Mouse (Mus musculus): ENCODE measurements around the gene Copz2. TPM values are rescaled to one million over a fixed set of nuclear protein-coding genes. Genes with fewer than 3 reads are reported as not detected.
"Not testable (repeated sequence)": the region's sequence is repeated elsewhere in the genome, so short reads cannot be mapped to it uniquely, and the experiment has no call there.

The Copz2 gene
- polyA plus RNA-seq, 1 experiment from 2014 or later: 125 TPM

- Histone ChIP-seq H3K4me2 (no peak overlapping the region), H3K4me3 (no peak overlapping the region), H3K27ac (no peak overlapping the region), H3K4me1 (peaks cover 5% of the 10 kb centered on the region), H3K9me3 (no peaks in the 10 kb centered on the region), H3K36me3 (no peaks in the 10 kb centered on the region), H3K27me3 (no peaks in the 10 kb centered on the region; the same call in 1 of the 2 replicates), H3K9ac (no peak overlapping the region)
- ATAC-seq (ENCODE audit: insufficient number of reproducible peaks, insufficient read depth, low FRiP score, low TSS enrichment, low read depth): no peak
- 58% methylated on average over 3 of the region's 3 CpGs for WGBS
Observed at GRCm38 (mm10) chr11:96843627-96844026, 6.0 kb upstream of the Copz2 start.

GRCm38 (mm10) chr11:96847240-96847639, 2.4 kb upstream of the Copz2 start:
- Histone ChIP-seq H3K27me3 (0 out of 2 replicates have a peak, but pooled peaks cover 4% of the 10 kb centered on the region), H3K4me1 (peaks cover 8% of the 10 kb centered on the region), H3K9me3 (no peaks in the 10 kb centered on the region), H3K36me3 (no peaks in the 10 kb centered on the region), H3K27ac (no peak overlapping the region), H3K9ac (no peak overlapping the region), H3K4me2 (no peak overlapping the region), H3K4me3 (no peak overlapping the region)
- peak; percentile 27; the same call in 1 of the 2 replicates for ATAC-seq (ENCODE audit: insufficient number of reproducible peaks, insufficient read depth, low FRiP score, low TSS enrichment, low read depth)
- 40% methylated on average over 3 of the region's 3 CpGs for WGBS

- Histone ChIP-seq H3K9me3 (no peaks in the 10 kb centered on the region), H3K27me3 (0 out of 2 replicates have a peak, but pooled peaks cover 4% of the 10 kb centered on the region), H3K9ac (no peak overlapping the region), H3K36me3 (peaks cover 6% of the 10 kb centered on the region; the same call in 1 of the 2 replicates), H3K4me3 (no peak overlapping the region), H3K4me2 (no peak overlapping the region), H3K27ac (no peak overlapping the region), H3K4me1 (peaks cover 8% of the 10 kb centered on the region)
- ATAC-seq (ENCODE audit: insufficient number of reproducible peaks, insufficient read depth, low FRiP score, low TSS enrichment, low read depth): no peak
- WGBS: 73% methylated on average over 9 of the region's 9 CpGs
Observed at GRCm38 (mm10) chr11:96848694-96849093, 976 bp upstream of the Copz2 start.

- peak overlapping the region; percentile 87 for H3K4me2 ChIP-seq
- H3K9ac ChIP-seq; ATAC-seq (ENCODE audit: insufficient number of reproducible peaks, insufficient read depth, low FRiP score, low TSS enrichment, low read depth); H3K27me3 ChIP-seq; H3K9me3 ChIP-seq; H3K36me3 ChIP-seq; H3K27ac ChIP-seq; H3K4me1 ChIP-seq: not testable (repeated sequence)
- H3K4me3 ChIP-seq: peak overlapping the region; percentile 67
- 70% methylated on average over 5 of the region's 5 CpGs for WGBS
Observed at GRCm38 (mm10) chr11:96849145-96849544, 525 bp upstream of the Copz2 start.

GRCm38 (mm10) chr11:96857446-96857845, 7.8 kb downstream of the Copz2 start:
- Histone ChIP-seq H3K9ac (no peak overlapping the region), H3K9me3 (no peaks in the 10 kb centered on the region), H3K4me2 (no peak overlapping the region), H3K4me3 (no peak overlapping the region), H3K27me3 (no peaks in the 10 kb centered on the region), H3K4me1 (peaks cover 14% of the 10 kb centered on the region), H3K27ac (no peak overlapping the region), H3K36me3 (peaks cover 19% of the 10 kb centered on the region; the same call in 1 of the 2 replicates)
- no peak for ATAC-seq (ENCODE audit: insufficient number of reproducible peaks, insufficient read depth, low FRiP score, low TSS enrichment, low read depth)
- WGBS: 67% methylated on average over 5 of the region's 5 CpGs

GRCm38 (mm10) chr11:96859635-96860034, 10.0 kb downstream of the Copz2 start:
- Histone ChIP-seq H3K9ac (no peak overlapping the region), H3K27ac (no peak overlapping the region), H3K9me3 (no peaks in the 10 kb centered on the region), H3K4me3 (no peak overlapping the region), H3K4me2 (no peak overlapping the region), H3K27me3 (0 out of 2 replicates have a peak, but pooled peaks cover 2% of the 10 kb centered on the region), H3K4me1 (peaks cover 32% of the 10 kb centered on the region), H3K36me3 (0 out of 2 replicates have a peak, but pooled peaks cover 9% of the 10 kb centered on the region)
- no peak for ATAC-seq (ENCODE audit: insufficient number of reproducible peaks, insufficient read depth, low FRiP score, low TSS enrichment, low read depth)
- WGBS: 83% methylated on average over 4 of the region's 4 CpGs

GRCm38 (mm10) chr11:96860564-96860963, 10.9 kb downstream of the Copz2 start:
- no peaks in the 10 kb centered on the region for H3K9me3 ChIP-seq
- peaks cover 32% of the 10 kb centered on the region for H3K4me1 ChIP-seq
- H3K4me2 ChIP-seq: peak overlapping the region; percentile 86
- 7% methylated on average over 8 of the region's 8 CpGs for WGBS
- peak overlapping the region; percentile 55; the same call in 1 of the 2 replicates for H3K27ac ChIP-seq
- H3K27me3 ChIP-seq: 0 out of 2 replicates have a peak, but pooled peaks cover 2% of the 10 kb centered on the region
- ATAC-seq (ENCODE audit: insufficient number of reproducible peaks, insufficient read depth, low FRiP score, low TSS enrichment, low read depth): no peak
- no peak overlapping the region for H3K9ac ChIP-seq
- 0 out of 2 replicates have a peak, but pooled peaks cover 4% of the 10 kb centered on the region for H3K36me3 ChIP-seq
- 0 out of 2 replicates have a peak overlapping the region, but pooled peaks have one; percentile 0 for H3K4me3 ChIP-seq

GRCm38 (mm10) chr11:96861446-96861845, 11.8 kb downstream of the Copz2 start:
- Histone ChIP-seq H3K4me1 (peaks cover 32% of the 10 kb centered on the region), H3K36me3 (0 out of 2 replicates have a peak, but pooled peaks cover 4% of the 10 kb centered on the region), H3K9ac (peak overlapping the region; percentile 57), H3K27me3 (0 out of 2 replicates have a peak, but pooled peaks cover 2% of the 10 kb centered on the region), H3K9me3 (no peaks in the 10 kb centered on the region), H3K27ac (peak overlapping the region; percentile 55), H3K4me3 (peak overlapping the region; percentile 49), H3K4me2 (peak overlapping the region; percentile 86)
- peak; percentile 29; the same call in 1 of the 2 replicates for ATAC-seq (ENCODE audit: insufficient number of reproducible peaks, insufficient read depth, low FRiP score, low TSS enrichment, low read depth)
- WGBS: 1% methylated on average over 20 of the region's 20 CpGs

GRCm38 (mm10) chr11:96861878-96862289, 12.2 kb downstream of the Copz2 start:
- H3K4me3 ChIP-seq: peak overlapping the region; percentile 49
- peak overlapping the region; percentile 86 for H3K4me2 ChIP-seq
- peak overlapping the region; percentile 57 for H3K9ac ChIP-seq
- under 1% methylated on average over 31 of the region's 31 CpGs for WGBS
- peak; percentile 72 for ATAC-seq (ENCODE audit: insufficient number of reproducible peaks, insufficient read depth, low FRiP score, low TSS enrichment, low read depth)
- H3K27ac ChIP-seq: no peak overlapping the region
- 0 out of 2 replicates have a peak, but pooled peaks cover 2% of the 10 kb centered on the region for H3K27me3 ChIP-seq
- no peaks in the 10 kb centered on the region for H3K36me3 ChIP-seq
- H3K9me3 ChIP-seq: no peaks in the 10 kb centered on the region
- H3K4me1 ChIP-seq: peaks cover 32% of the 10 kb centered on the region

- Histone ChIP-seq H3K4me1 (peaks cover 36% of the 10 kb centered on the region), H3K9ac (no peak overlapping the region), H3K4me3 (no peak overlapping the region; the same call in 1 of the 2 replicates), H3K36me3 (no peaks in the 10 kb centered on the region), H3K4me2 (peak overlapping the region; percentile 86), H3K27ac (peak overlapping the region; percentile 57; the same call in 1 of the 2 replicates), H3K27me3 (0 out of 2 replicates have a peak, but pooled peaks cover 2% of the 10 kb centered on the region), H3K9me3 (no peaks in the 10 kb centered on the region)
- ATAC-seq (ENCODE audit: insufficient number of reproducible peaks, insufficient read depth, low FRiP score, low TSS enrichment, low read depth): no peak
- WGBS: 63% methylated on average over 12 of the region's 12 CpGs
Observed at GRCm38 (mm10) chr11:96862534-96862933, 12.9 kb downstream of the Copz2 start.

GRCm38 (mm10) chr11:96863206-96863995, 13.7 kb downstream of the Copz2 start:
- Histone ChIP-seq H3K27ac (peak overlapping the region; percentile 69; the same call in 1 of the 2 replicates), H3K4me1 (peaks cover 36% of the 10 kb centered on the region), H3K4me2 (peak overlapping the region; percentile 54), H3K4me3 (peak overlapping the region; percentile 13), H3K27me3 (0 out of 2 replicates have a peak, but pooled peaks cover 2% of the 10 kb centered on the region), H3K9me3 (no peaks in the 10 kb centered on the region), H3K36me3 (no peaks in the 10 kb centered on the region), H3K9ac (peak overlapping the region; percentile 59)
- WGBS: 20% methylated on average over 26 of the region's 26 CpGs
- ATAC-seq (ENCODE audit: insufficient number of reproducible peaks, insufficient read depth, low FRiP score, low TSS enrichment, low read depth): peak; percentile 61

Data from embryonic facial prominence, embryonic 13.5 days (tissue).